Mouse (Mus musculus) E14TG2a.4 (cell line): ENCODE measurements at regions not wholly inside any gene's neighbourhood (a gene's known extent, or its start where the extent isn't known, plus 50 kb on each side); places are given as distances from the start of the nearest gene placed in this dataset.

Experiments
- CTCF ChIP-seq: conservative IDR thresholded peaks from 2 replicates; pipeline ENCODE4 v1.5.1; 2014; ENCODE audit warnings: low read length
- NANOG ChIP-seq: IDR thresholded peaks from 2 replicates; pipeline ENCODE4 v1.6.1; 2014; ENCODE audit warnings: borderline replicate concordance, low read length, mixed read lengths
- POU5F1 ChIP-seq: IDR thresholded peaks from 2 replicates; pipeline ENCODE4 v1.6.1; 2014; ENCODE audit warnings: low read length, borderline replicate concordance

DNA sequence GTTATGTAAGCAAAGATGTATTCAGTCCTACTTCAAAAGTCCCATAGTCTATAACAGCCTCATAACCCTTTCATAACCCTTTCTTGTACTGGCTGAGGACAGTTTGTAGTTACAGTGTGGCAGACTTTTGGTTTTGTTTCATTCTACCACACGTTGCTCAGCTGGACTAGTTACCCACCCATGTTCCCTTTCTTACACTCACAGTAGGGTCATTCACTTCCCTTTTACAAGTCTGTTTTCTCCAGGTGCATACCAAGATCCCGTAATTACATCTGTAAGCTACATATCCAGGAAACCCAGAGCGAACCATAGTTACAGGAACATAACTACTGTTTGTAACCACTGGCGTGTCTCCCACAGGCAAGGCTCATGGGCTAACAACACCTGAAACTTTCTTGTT, 72.1 kb upstream of the Gm14444 start:
- TF ChIP-seq CTCF (no peak), NANOG (no peak), POU5F1 (no peak)
